ENCODE assay signal across 13 mouse cellular contexts in the genomic region with DNA sequence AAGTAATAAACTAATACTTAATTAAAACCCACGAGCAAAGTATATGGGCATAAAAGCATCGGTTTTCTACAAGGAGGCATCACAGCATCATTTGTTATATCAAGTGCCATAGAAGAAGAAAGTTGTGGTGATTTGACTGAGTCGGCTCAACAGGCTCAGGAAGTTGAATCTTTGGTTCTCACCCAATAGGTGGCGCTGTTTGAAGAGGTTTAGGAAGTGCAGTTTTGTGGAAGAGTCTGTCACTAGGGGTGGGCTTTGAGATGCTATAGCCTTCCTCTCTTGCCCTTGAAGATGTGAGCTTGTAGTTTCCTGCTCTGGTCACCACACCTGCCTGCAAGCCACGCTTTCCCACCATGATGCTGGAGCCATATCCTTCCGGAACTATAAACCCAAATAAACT. TPM values are rescaled to one million over a fixed set of nuclear protein-coding genes. Genes with fewer than 3 reads are reported as not detected.
DNase-seq lines count a peak whose midpoint lies in the region; ATAC-seq and TF ChIP-seq lines count a peak whose summit lies in the region.
"Had no signal": no experiment of that assay in that cellular context is flagged by ENCODE, and none has a peak within 500 bp of the region (broad histone marks: within the 10 kb centered on the region; RNA-seq: fewer than 3 reads in every experiment).

No protein-coding gene starts in this region.

- H3K4me2 ChIP-seq in liver, embryonic 14.5 days (ENCODE audit: low read depth) = no peak overlapping the region
- H3K4me2 ChIP-seq: forebrain, embryonic 15.5 days; hindbrain, embryonic 13.5 days had no signal

- no peaks in the 10 kb centered on the region for H3K27me3 ChIP-seq in cerebellum, adult 2 months (ENCODE audit: control insufficient read depth, insufficient read depth, low read length)
- no peaks in the 10 kb centered on the region for H3K27me3 ChIP-seq in liver, embryonic 14.5 days (ENCODE audit: control insufficient read depth, insufficient read depth, low read length)
- H3K27me3 ChIP-seq: forebrain, embryonic 15.5 days; hindbrain, embryonic 13.5 days had no signal

- no peaks in the 10 kb centered on the region for H3K4me1 ChIP-seq in cerebellum, adult 2 months (ENCODE audit: control insufficient read depth, insufficient read depth, low read length)
- no peaks in the 10 kb centered on the region for H3K4me1 ChIP-seq in liver, embryonic 14.5 days (replicated peaks; ENCODE audit: control insufficient read depth in 2 of 2, insufficient read depth in 2 of 2, low read length in 1 of 2)
- H3K4me1 ChIP-seq: hindbrain, embryonic 13.5 days had no signal

- H3K4me3 ChIP-seq in cerebellum, adult 2 months (replicated peaks; ENCODE audit: insufficient read depth, low read depth, low read length) = no peak overlapping the region
- no peak overlapping the region for H3K4me3 ChIP-seq in liver, embryonic 14.5 days (ENCODE audit: insufficient read depth in 1 of 2, low read depth in 2 of 2, low read length in 2 of 2)
- H3K4me3 ChIP-seq: forebrain, embryonic 15.5 days; hindbrain, embryonic 13.5 days had no signal

- peak; percentile 9; the same call in 1 of the 2 replicates for TF ChIP-seq CTCF in cerebellum, adult 2 months (IDR thresholded peaks at IDR 0.05; ENCODE audit: borderline replicate concordance, insufficient read depth, low read depth, low read length)
- TF ChIP-seq CTCF in liver, embryonic 14.5 days (IDR thresholded peaks at IDR 0.05; ENCODE audit: low read depth) = peak; percentile 59

- H3K9me3 ChIP-seq in liver, embryonic 14.5 days (ENCODE audit: control insufficient read depth, low read length) = no peaks in the 10 kb centered on the region
- H3K9me3 ChIP-seq: forebrain, embryonic 15.5 days; hindbrain, embryonic 13.5 days had no signal

- ATAC-seq in liver, embryonic 14.5 days (ENCODE audit: insufficient read depth) = no peak
- ATAC-seq: forebrain, embryonic 15.5 days had no signal

- intact Hi-C loops in gastrocnemius, postnatal 36 days (cut with DNase I) = loop anchor here (1.0 kb wide), 1 partner anchor 52 kb away; no protein-coding TSS in a partner anchor

- no peak for TF ChIP-seq EP300 in liver, embryonic 14.5 days (IDR thresholded peaks at IDR 0.05; ENCODE audit: low read depth)

- no peak for DNase-seq in cerebellum, adult 2 months
- no peak for DNase-seq in cerebellum, adult 11 months
- DNase-seq in liver, embryonic 14.5 days (ENCODE audit: low read depth in 3 of 3, low spot score in 3 of 3) = peak in 1 of 3 experiments; percentile 24
- DNase-seq in liver = no peak
- peak; percentile 17 for DNase-seq in ZHBTc4 (ENCODE audit: low read depth, low spot score)
- peak; percentile 20 for DNase-seq in naive thymus-derived CD4-positive, alpha-beta T cell, adult 2 months (ENCODE audit: low read depth)
- no peak for DNase-seq in frontal cortex, postnatal 25 days (ENCODE audit: low spot score in 2 of 2)
- no peak for DNase-seq in gastrocnemius, postnatal 36 days
- DNase-seq: cerebellum, adult 18-20 months; left cerebral cortex, postnatal 4 days had no signal

- TF ChIP-seq POLR2A in cerebellum, adult 2 months (IDR thresholded peaks at IDR 0.05; ENCODE audit: borderline replicate concordance, insufficient read depth, low read length) = no peak

- H3K27ac ChIP-seq in cerebellum, adult 2 months (ENCODE audit: insufficient read depth, low read length) = no peak overlapping the region
- no peak overlapping the region for H3K27ac ChIP-seq in liver, embryonic 14.5 days
- H3K27ac ChIP-seq: forebrain, embryonic 15.5 days; hindbrain, embryonic 13.5 days had no signal

- H3K36me3 ChIP-seq in liver, embryonic 14.5 days (replicated peaks; ENCODE audit: control insufficient read depth, insufficient read depth, low read depth) = no peaks in the 10 kb centered on the region
- H3K36me3 ChIP-seq: forebrain, embryonic 15.5 days; hindbrain, embryonic 13.5 days had no signal

- no peak overlapping the region for H3K9ac ChIP-seq in liver, embryonic 14.5 days (replicated peaks)
- H3K9ac ChIP-seq: forebrain, embryonic 15.5 days; hindbrain, embryonic 13.5 days had no signal

- WGBS in cerebellum, adult 2 months = 49% methylated on average over 6 of the region's 6 CpGs
- 26% methylated on average over 6 of the region's 6 CpGs for WGBS in liver, embryonic 14.5 days (ENCODE audit: insufficient replicate concordance)

RNA-seq across cellular contexts. Expression of a gene that starts 15.7 kb away (rescaled TPM):
- 1.1 and 1.4 TPM in 2 replicates for polyA plus RNA-seq in cerebellum, adult 2 months (2012; rRNA removed)
- polyA plus RNA-seq in liver, embryonic 14.5 days (2012; rRNA removed) = 0.02 and 0.03 TPM in 2 replicates
- polyA plus RNA-seq in liver, embryonic 14.5 days (2014; fragmentation: Nextera tagmentation; extraction: Ambion mirVana) = 0.05 TPM in 1 of 2 replicates, not detected in the other
- 100 to 1,000 TPM; 107 to 128 TPM for total RNA-seq in gastrocnemius, postnatal 36 days (2021)
- total RNA-seq: left cerebral cortex, postnatal 4 days; monocyte, adult 5-6 weeks had no signal

Comparison
In these comparisons a context has a peak if more than half of its experiments do, and no peak if none do; other contexts are left out.
1. DNase-seq: peak in ZHBTc4 (single experiment) and naive thymus-derived CD4-positive, alpha-beta T cell, adult 2 months (single experiment); none in cerebellum, adult 2 months (0 of 2), cerebellum, adult 11 months (single experiment), liver (single experiment), frontal cortex, postnatal 25 days (0 of 2) and gastrocnemius, postnatal 36 days (0 of 2).